Mouse (Mus musculus): ENCODE measurements around the gene Zcchc24. TPM values are rescaled to one million over a fixed set of nuclear protein-coding genes. Genes with fewer than 3 reads are reported as not detected.
"Not testable (repeated sequence)": the region's sequence is repeated elsewhere in the genome, so short reads cannot be mapped to it uniquely, and the experiment has no call there.

The Zcchc24 gene
- total RNA-seq (2021) = 10 to 100 TPM; 33.3 to 35.7 TPM

GRCm38 (mm10) chr14:25768915-25769625 lies at the start of gene Zcchc24:
Gene Zcchc24, minus strand, starts transcription at chr14:25769039.
- intact Hi-C loops (cut with DNase I) = loop anchor here (5.0 kb wide), 1 partner anchor 42 kb away; no protein-coding TSS in a partner anchor
- peak; percentile 93 for DNase-seq (ENCODE audit: low spot score)

GRCm38 (mm10) chr14:25816416-25816815 lies 47.6 kb upstream of the Zcchc24 start:
- peak; percentile 16 for DNase-seq (ENCODE audit: low spot score)
- intact Hi-C loops (cut with DNase I) = loop anchor here (1.0 kb wide), 1 partner anchor 16 kb away; no protein-coding TSS in a partner anchor

- intact Hi-C loops (cut with DNase I) = no loop called here
Observed at GRCm38 (mm10) chr14:25814140-25814539, 45.3 kb upstream of the Zcchc24 start.

GRCm38 (mm10) chr14:25811026-25811425 lies 42.2 kb upstream of the Zcchc24 start:
- DNase-seq (ENCODE audit: low spot score); intact Hi-C loops (cut with DNase I): not testable (repeated sequence)

More at GRCm38 (mm10) chr14:25814140-25814539, 45.3 kb upstream of the Zcchc24 start:
- no peak for DNase-seq (ENCODE audit: low spot score)

GRCm38 (mm10) chr14:25806561-25806960 lies 37.7 kb upstream of the Zcchc24 start:
- intact Hi-C loops (cut with DNase I) = no loop called here

GRCm38 (mm10) chr14:25805871-25806270 lies 37.0 kb upstream of the Zcchc24 start:
- DNase-seq (ENCODE audit: low spot score) = peak; percentile 35
- intact Hi-C loops (cut with DNase I) = no loop called here

More at GRCm38 (mm10) chr14:25806561-25806960, 37.7 kb upstream of the Zcchc24 start:
- DNase-seq (ENCODE audit: low spot score) = no peak

GRCm38 (mm10) chr14:25803246-25803809 lies 34.5 kb upstream of the Zcchc24 start:
- no peak for DNase-seq (ENCODE audit: low spot score)
- intact Hi-C loops (cut with DNase I) = loop anchor here (5.0 kb wide), 1 partner anchor 76 kb away; no protein-coding TSS in a partner anchor

GRCm38 (mm10) chr14:25802511-25802910 lies 33.7 kb upstream of the Zcchc24 start:
- intact Hi-C loops (cut with DNase I) = loop anchor here (5.0 kb wide), 1 partner anchor 75 kb away; no protein-coding TSS in a partner anchor
- peak; percentile 17 for DNase-seq (ENCODE audit: low spot score)

- peak; percentile 76 for DNase-seq (ENCODE audit: low spot score)
- intact Hi-C loops (cut with DNase I) = loop anchor here (1.0 to 5.0 kb wide), 2 partner anchors 73 to 92 kb away; no protein-coding TSS in a partner anchor
Observed at GRCm38 (mm10) chr14:25800166-25800960, 31.5 kb upstream of the Zcchc24 start.

GRCm38 (mm10) chr14:25796619-25797018 lies 27.8 kb upstream of the Zcchc24 start:
- intact Hi-C loops (cut with DNase I) = no loop called here

GRCm38 (mm10) chr14:25795561-25796174 lies 26.8 kb upstream of the Zcchc24 start:
- intact Hi-C loops (cut with DNase I) = no loop called here
- peak; percentile 74 for DNase-seq (ENCODE audit: low spot score)

More at GRCm38 (mm10) chr14:25796619-25797018, 27.8 kb upstream of the Zcchc24 start:
- DNase-seq (ENCODE audit: low spot score) = no peak

GRCm38 (mm10) chr14:25795067-25795466 lies 26.2 kb upstream of the Zcchc24 start:
- DNase-seq (ENCODE audit: low spot score) = no peak
- intact Hi-C loops (cut with DNase I) = no loop called here

GRCm38 (mm10) chr14:25794331-25794730 lies 25.5 kb upstream of the Zcchc24 start:
- DNase-seq (ENCODE audit: low spot score) = no peak
- intact Hi-C loops (cut with DNase I) = no loop called here

- intact Hi-C loops (cut with DNase I) = no loop called here
- DNase-seq (ENCODE audit: low spot score) = no peak
Observed at GRCm38 (mm10) chr14:25790768-25791302, 22.0 kb upstream of the Zcchc24 start.

GRCm38 (mm10) chr14:25789946-25790345 lies 21.1 kb upstream of the Zcchc24 start:
- no peak for DNase-seq (ENCODE audit: low spot score)
- intact Hi-C loops (cut with DNase I) = no loop called here

- DNase-seq (ENCODE audit: low spot score) = no peak
- intact Hi-C loops (cut with DNase I) = no loop called here
Observed at GRCm38 (mm10) chr14:25789207-25789606, 20.4 kb upstream of the Zcchc24 start.

GRCm38 (mm10) chr14:25788201-25788600 lies 19.4 kb upstream of the Zcchc24 start:
- no peak for DNase-seq (ENCODE audit: low spot score)
- intact Hi-C loops (cut with DNase I) = no loop called here

GRCm38 (mm10) chr14:25787387-25787910 lies 18.6 kb upstream of the Zcchc24 start:
- intact Hi-C loops (cut with DNase I) = no loop called here
- no peak for DNase-seq (ENCODE audit: low spot score)

- DNase-seq (ENCODE audit: low spot score) = peak; percentile 74
Observed at GRCm38 (mm10) chr14:25786959-25787358, 18.1 kb upstream of the Zcchc24 start.

More at GRCm38 (mm10) chr14:25786959-25787358, 18.1 kb upstream of the Zcchc24 start:
- intact Hi-C loops (cut with DNase I) = no loop called here
